18 mouse cellular contexts compared by ENCODE assay signal in the genomic region with DNA sequence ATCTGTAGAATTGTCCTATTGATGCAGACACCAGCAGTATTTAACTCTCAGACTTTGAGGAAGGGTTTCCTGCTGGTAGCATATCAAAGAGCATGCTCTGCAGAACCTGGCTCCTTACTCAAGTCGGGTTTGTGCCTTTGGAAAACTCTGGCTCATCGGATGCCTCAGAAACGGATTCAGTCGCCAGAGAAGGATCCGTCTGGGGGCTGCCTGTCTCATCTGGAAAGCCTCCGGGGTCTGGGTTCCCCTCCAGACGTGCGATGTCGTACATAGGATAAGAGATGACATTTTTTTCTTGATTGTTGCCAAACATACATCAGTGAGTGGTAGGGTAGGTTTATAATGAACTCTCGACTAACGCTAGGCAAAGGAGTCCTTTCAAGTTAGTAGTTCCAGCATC.
"Had no signal": no experiment of that assay in that cellular context is flagged by ENCODE, and none has a peak within 500 bp of the region (broad histone marks: within the 10 kb centered on the region; RNA-seq: fewer than 3 reads in every experiment).

No protein-coding gene starts in this region.

- H3K9ac ChIP-seq: intestine, embryonic 15.5 days; kidney, embryonic 15.5 days; liver, embryonic 13.5 days; midbrain, embryonic 13.5 days; neural tube, embryonic 13.5 days; stomach, embryonic 15.5 days had no signal

- H3K4me2 ChIP-seq: intestine, embryonic 15.5 days; kidney, embryonic 15.5 days; liver, embryonic 13.5 days; midbrain, embryonic 13.5 days; neural tube, embryonic 13.5 days; stomach, embryonic 15.5 days had no signal

- H3K27me3 ChIP-seq: intestine, embryonic 15.5 days; kidney, embryonic 15.5 days; liver, embryonic 13.5 days; megakaryocyte, embryonic 14.5 days; midbrain, embryonic 13.5 days; neural tube, embryonic 13.5 days; stomach, embryonic 15.5 days had no signal

- DNase-seq: kidney, adult 11 months; kidney, adult 8-10 months; kidney, postnatal 14 days; liver, embryonic 13.5 days; lung, postnatal 14 days; retina, postnatal 1 day; right cerebral cortex, postnatal 25 days; spleen, adult 18-20 months; thymus, postnatal 25 days had no signal

- ATAC-seq: intestine, embryonic 15.5 days; midbrain, embryonic 13.5 days; midbrain, embryonic 16.5 days had no signal

- H3K4me3 ChIP-seq: intestine, embryonic 15.5 days; kidney, embryonic 15.5 days; liver, embryonic 13.5 days; megakaryocyte, embryonic 14.5 days; midbrain, embryonic 10.5 days; midbrain, embryonic 13.5 days; myocyte; neural tube, embryonic 13.5 days; stomach, embryonic 15.5 days had no signal

- H3K27ac ChIP-seq: intestine, embryonic 15.5 days; kidney, embryonic 15.5 days; liver, embryonic 13.5 days; midbrain, embryonic 10.5 days; midbrain, embryonic 13.5 days; neural tube, embryonic 13.5 days; stomach, embryonic 15.5 days had no signal

- H3K4me1 ChIP-seq: intestine, embryonic 15.5 days; kidney, embryonic 15.5 days; liver, embryonic 13.5 days; megakaryocyte, embryonic 14.5 days; midbrain, embryonic 10.5 days; midbrain, embryonic 13.5 days; neural tube, embryonic 13.5 days; stomach, embryonic 15.5 days had no signal

- H3K9me3 ChIP-seq: intestine, embryonic 15.5 days; kidney, embryonic 15.5 days; liver, embryonic 13.5 days; megakaryocyte, embryonic 14.5 days; midbrain, embryonic 10.5 days; midbrain, embryonic 13.5 days; neural tube, embryonic 13.5 days; stomach, embryonic 15.5 days had no signal
